Mouse (Mus musculus) neutrophil, adult 65 days (primary cell): ENCODE data around the gene Tcaim. TPM values are rescaled to one million over a fixed set of nuclear protein-coding genes. Genes with fewer than 3 reads are reported as not detected.

Experiments
- total RNA-seq: library from RNA; stranded (reverse); gene quantifications from 2 replicates; pipeline ENCODE4 v1.2.4, GENCODE M21; 2023

The Tcaim gene
- 4.4 and 8.0 TPM in 2 replicates for total RNA-seq

GRCm38 (mm10) chr9:122805053-122805844 lies at the start of gene Tcaim:
Gene Tcaim (plus strand): TSS chr9:122805539.

GRCm38 (mm10) chr9:122843760-122844159 lies 38.4 kb downstream of the Tcaim start, which contains the start of gene Gm35549:
Gene Gm35549 (minus strand): TSS chr9:122844035.

GRCm38 (mm10) chr9:122865697-122866166 lies 60.4 kb downstream of the Tcaim start, which contains the start of gene Zfp445:
Gene Zfp445 (minus strand): TSS chr9:122866006.

GRCm38 (mm10) chr9:122885385-122885784 lies 80.0 kb downstream of the Tcaim start, which contains the start of gene Zkscan7:
Gene Zkscan7 (plus strand): TSS chr9:122885685.

Other genes with a start within 250 kb of the Tcaim start
- gene Topaz1, start 58.2 kb upstream of the Tcaim start, total RNA-seq = not detected in 2 replicates
- gene Gm35549, start 38.5 kb downstream of the Tcaim start, total RNA-seq = not detected in 2 replicates
- gene Zfp445, start 60.5 kb downstream of the Tcaim start, total RNA-seq = 84.3 and 121 TPM in 2 replicates
- 0.09 and 0.48 TPM in 2 replicates for gene Zkscan7, start 80.1 kb downstream of the Tcaim start, total RNA-seq
- gene Zfp105, start 117.5 kb downstream of the Tcaim start, total RNA-seq = 0.54 and 0.57 TPM in 2 replicates
- gene 1110059G10Rik, start 145.5 kb downstream of the Tcaim start, total RNA-seq = 23.3 and 23.8 TPM in 2 replicates
- gene Kif15, start 145.5 kb downstream of the Tcaim start, total RNA-seq = 63.1 and 81.7 TPM in 2 replicates
- gene Tmem42, start 215.8 kb downstream of the Tcaim start, total RNA-seq = 3.6 and 10.7 TPM in 2 replicates
- gene Tgm4, start 229.2 kb downstream of the Tcaim start, total RNA-seq = not detected in 2 replicates